Mouse (Mus musculus): ENCODE measurements around the gene Krt84.

DNA sequence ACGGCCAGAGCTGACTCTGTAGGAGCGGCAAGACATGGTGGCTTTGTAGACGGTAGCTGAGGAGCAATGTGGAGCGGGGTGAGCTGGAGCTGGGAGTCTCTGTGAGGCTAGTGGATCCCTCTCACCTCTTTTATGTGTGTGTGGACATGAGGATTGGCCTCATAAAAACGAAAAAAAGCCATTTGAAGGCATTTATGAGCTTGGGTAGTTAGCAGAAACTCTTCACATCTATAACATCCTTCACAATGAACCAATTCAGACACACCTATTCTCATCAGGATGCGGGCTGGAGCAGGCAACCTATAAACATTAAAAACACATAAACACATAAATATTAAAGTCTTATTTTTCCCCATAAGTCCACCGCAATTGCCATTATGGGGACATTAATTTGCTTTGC, at the start of gene Krt84:
- TF ChIP-seq POLR2A (IDR thresholded peaks at IDR 0.05; ENCODE audit: borderline replicate concordance, control insufficient read depth, low read depth, low read length) (no peak), CTCF (IDR thresholded peaks at IDR 0.05; ENCODE audit: control insufficient read depth, insufficient read depth, low read length) (no peak)
